Mouse (Mus musculus) heart, postnatal 0 days (tissue): Measurements from ENCODE around the gene Vwa5b1.

ENCODE experiments used
- CTCF ChIP-seq: IDR thresholded peaks from 2 replicates; pipeline ENCODE4 v1.5.1; 2016; ENCODE audit warnings: antibody characterized with exemption, control low read depth, low read depth
- EP300 ChIP-seq: IDR thresholded peaks from 2 replicates; pipeline ENCODE4 v1.6.1; 2016; ENCODE audit warnings: antibody characterized with exemption, low read depth

DNA sequence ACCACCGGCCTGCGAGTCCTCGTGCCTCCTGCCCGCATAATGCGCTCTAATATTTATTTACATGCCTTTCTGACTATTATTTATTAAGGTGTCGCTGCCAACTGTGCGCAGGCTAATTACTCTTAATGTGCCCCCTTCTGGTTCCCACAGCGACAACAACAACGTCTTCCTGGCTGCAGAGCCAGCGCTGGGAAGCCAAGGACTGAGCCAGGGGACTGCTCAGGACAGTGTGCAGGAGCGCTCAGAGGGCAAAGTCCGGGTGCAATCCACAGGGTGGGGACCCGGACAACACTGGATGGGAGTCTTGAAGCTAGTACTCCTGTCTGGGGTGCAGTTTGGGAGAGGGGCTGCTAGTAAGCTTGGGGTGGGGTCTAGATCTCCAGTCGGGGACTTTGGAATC lies 80.8 kb downstream of the Vwa5b1 start:
- TF ChIP-seq EP300 (no peak), CTCF (no peak)
